ENCODE assay signal across 8 mouse cellular contexts in the genomic region with DNA sequence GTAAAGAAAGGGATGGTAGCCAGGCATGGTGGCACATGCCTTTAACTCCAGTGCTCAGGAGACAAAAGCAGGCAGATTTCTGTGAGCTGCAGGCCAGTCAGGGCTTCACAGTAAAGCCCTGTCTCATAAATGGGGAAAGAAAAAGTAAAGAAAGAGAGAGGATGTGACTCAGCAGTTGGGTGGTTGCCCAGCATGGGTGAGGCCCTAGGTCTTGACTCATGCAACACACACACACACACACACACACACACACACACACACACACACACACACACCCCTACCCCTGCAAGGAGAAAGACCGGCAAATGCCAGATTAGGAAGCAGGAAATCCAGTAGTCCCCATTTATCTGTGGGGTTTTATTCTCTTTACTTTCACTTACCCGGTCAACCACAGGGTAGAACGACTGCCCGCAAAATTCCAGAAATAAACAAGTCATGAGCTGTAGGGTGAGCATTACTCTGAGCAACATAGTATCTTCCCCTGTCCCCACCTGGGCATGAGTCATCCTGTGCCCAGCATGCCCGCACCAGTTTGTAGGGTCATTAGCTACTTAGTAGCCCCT.
A peak's percentile ranks its signal among the peaks of the same experiment; 100 is the strongest.
DNase-seq lines count a peak whose midpoint lies in the region; ATAC-seq lines count a peak whose summit lies in the region.
"Had no signal": no experiment of that assay in that cellular context is flagged by ENCODE, and none has a peak within 500 bp of the region (broad histone marks: within the 10 kb centered on the region; RNA-seq: fewer than 3 reads in every experiment).

No protein-coding gene starts in this region.

- H3K4me1 ChIP-seq in forebrain, embryonic 15.5 days = no peaks in the 10 kb centered on the region
- H3K4me1 ChIP-seq: neural tube, embryonic 12.5 days had no signal

- peak; percentile 82 for ATAC-seq in CD4-positive, CD25-positive, alpha-beta regulatory T cell, adult 4 months
- no peak for ATAC-seq in forebrain, embryonic 15.5 days (replicated peaks)

- H3K4me3 ChIP-seq in forebrain, embryonic 15.5 days = no peak overlapping the region
- H3K4me3 ChIP-seq: neural tube, embryonic 12.5 days had no signal

- H3K27me3 ChIP-seq in forebrain, embryonic 15.5 days = no peaks in the 10 kb centered on the region
- H3K27me3 ChIP-seq: neural tube, embryonic 12.5 days had no signal

- no peak overlapping the region for H3K9ac ChIP-seq in forebrain, embryonic 15.5 days (replicated peaks)
- H3K9ac ChIP-seq: neural tube, embryonic 12.5 days had no signal

- no peaks in the 10 kb centered on the region for H3K36me3 ChIP-seq in forebrain, embryonic 15.5 days
- H3K36me3 ChIP-seq: neural tube, embryonic 12.5 days had no signal

- peak; percentile 10 for DNase-seq in T-cell, adult 2 months (ENCODE audit: low spot score)
- peak; percentile 76 for DNase-seq in gastrocnemius, postnatal 25 days
- peak; percentile 51 for DNase-seq in kidney, adult 18-20 months
- peak; percentile 83 for DNase-seq in lung, postnatal 10 days
- peak; percentile 39 for DNase-seq in testis, postnatal 14 days (ENCODE audit: low spot score)

- no peak overlapping the region for H3K27ac ChIP-seq in forebrain, embryonic 15.5 days (replicated peaks)
- H3K27ac ChIP-seq: neural tube, embryonic 12.5 days had no signal

- H3K9me3 ChIP-seq in forebrain, embryonic 15.5 days = no peaks in the 10 kb centered on the region
- H3K9me3 ChIP-seq: neural tube, embryonic 12.5 days had no signal

- 78% methylated on average over 5 of the region's 5 CpGs for WGBS in forebrain, embryonic 15.5 days

- no peak overlapping the region for H3K4me2 ChIP-seq in forebrain, embryonic 15.5 days (replicated peaks)
- H3K4me2 ChIP-seq: neural tube, embryonic 12.5 days had no signal

Comparison
In these comparisons a context has a peak if more than half of its experiments do, and no peak if none do; other contexts are left out.
1. DNase-seq: peak in every context shown above with its lines; median percentile 83 in lung, postnatal 10 days; 76 in gastrocnemius, postnatal 25 days; 51 in kidney, adult 18-20 months; 39 in testis, postnatal 14 days; 10 in T-cell, adult 2 months.